20 mouse cellular contexts compared by ENCODE assay signal in genomic region chr4:63008822-63009221, GRCm38 (mm10). TPM values are rescaled to one million over a fixed set of nuclear protein-coding genes. Genes with fewer than 3 reads are reported as not detected.
"Had no signal": no experiment of that assay in that cellular context is flagged by ENCODE, and none has a peak within 500 bp of the region (broad histone marks: within the 10 kb centered on the region; RNA-seq: fewer than 3 reads in every experiment).

No protein-coding gene starts in this region.

- H3K27ac ChIP-seq: kidney, embryonic 15.5 days; left cerebral cortex, adult 2 months; limb, embryonic 12.5 days; limb, embryonic 15.5 days; liver, embryonic 15.5 days; midbrain, embryonic 15.5 days; neural tube, embryonic 13.5 days had no signal

- H3K9ac ChIP-seq: kidney, embryonic 15.5 days; limb, embryonic 12.5 days; limb, embryonic 15.5 days; liver, embryonic 15.5 days; midbrain, embryonic 15.5 days; neural tube, embryonic 13.5 days had no signal

- DNase-seq: kidney, adult 8-10 months; kidney, postnatal 36 days; layer of hippocampus, postnatal 36 days; left cerebral cortex, postnatal 4 days; lung, adult 2 months; lung, postnatal 14 days; lung, postnatal 4 days; thymus, adult 2 months; thymus, postnatal 14 days had no signal

- H3K9me3 ChIP-seq: kidney, embryonic 15.5 days; limb, embryonic 12.5 days; limb, embryonic 15.5 days; liver, embryonic 15.5 days; midbrain, embryonic 15.5 days; neural tube, embryonic 13.5 days had no signal

- ATAC-seq: inflammation-experienced regulatory T-cells, adult 6 months; midbrain, embryonic 15.5 days had no signal

- H3K36me3 ChIP-seq: limb, embryonic 15.5 days; liver, embryonic 15.5 days; midbrain, embryonic 15.5 days had no signal

- H3K4me3 ChIP-seq: kidney, embryonic 15.5 days; left cerebral cortex, adult 2 months; limb, embryonic 12.5 days; limb, embryonic 15.5 days; liver, embryonic 15.5 days; midbrain, embryonic 15.5 days; myocyte; neural tube, embryonic 13.5 days had no signal

- H3K27me3 ChIP-seq: kidney, embryonic 15.5 days; limb, embryonic 12.5 days; limb, embryonic 15.5 days; liver, embryonic 15.5 days; midbrain, embryonic 15.5 days; neural tube, embryonic 13.5 days had no signal

- H3K4me2 ChIP-seq: kidney, embryonic 15.5 days; limb, embryonic 12.5 days; limb, embryonic 15.5 days; liver, embryonic 11.5 days; liver, embryonic 15.5 days; midbrain, embryonic 11.5 days; midbrain, embryonic 15.5 days; neural tube, embryonic 13.5 days had no signal

RNA-seq across cellular contexts. Expression of gene Zfp618, which starts 43.4 kb away (rescaled TPM):
- polyA plus RNA-seq: myocyte had no signal
